Mouse (Mus musculus): Measurements from ENCODE around the gene D17H6S53E. TPM values are rescaled to one million over a fixed set of nuclear protein-coding genes. Genes with fewer than 3 reads are reported as not detected.
A peak's percentile ranks its signal among the peaks of the same experiment; 100 is the strongest.

D17H6S53E gene
- polyA plus RNA-seq, 1 experiment from 2014 or later, result 2.5 TPM

DNA sequence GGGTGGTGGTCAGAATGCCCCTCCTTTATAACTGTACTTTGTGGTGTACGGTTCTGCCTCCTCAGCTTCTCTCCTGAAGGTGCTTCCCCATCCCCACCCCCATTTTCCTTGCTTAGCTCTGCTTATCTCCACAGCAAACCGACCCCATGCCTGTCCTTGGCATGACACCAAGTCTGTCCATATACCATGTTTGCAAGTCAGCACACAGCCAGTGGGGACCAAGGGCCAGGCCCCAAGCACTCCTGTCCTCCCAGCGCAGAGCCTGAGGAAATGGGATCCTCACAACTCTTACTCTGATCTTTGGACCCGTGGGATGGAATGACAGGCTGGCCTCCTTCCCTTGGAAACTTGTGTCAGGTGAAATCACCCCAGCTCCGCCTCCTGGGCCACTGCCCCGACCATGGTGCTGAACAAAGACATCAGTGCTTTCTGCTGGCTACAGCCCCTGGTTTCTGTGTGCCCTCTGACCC lies 22.9 kb upstream of the D17H6S53E start:
- Histone ChIP-seq H3K4me2 (no peak overlapping the region), H3K9me3 (replicated peaks) (no peaks in the 10 kb centered on the region), H3K4me3 (replicated peaks) (no peak overlapping the region), H3K4me1 (replicated peaks) (peaks cover 57% of the 10 kb centered on the region), H3K27ac (replicated peaks) (peak overlapping the region; percentile 87), H3K27me3 (no peaks in the 10 kb centered on the region), H3K9ac (no peak overlapping the region; the same call in 1 of the 2 replicates), H3K36me3 (replicated peaks) (peaks cover 52% of the 10 kb centered on the region)
- ATAC-seq (ENCODE audit: insufficient read depth), result no peak; the same call in 1 of the 2 replicates
- WGBS (ENCODE audit: insufficient replicate concordance), result 51% methylated on average over 6 of the region's 6 CpGs

GRCm38 (mm10) chr17:35104079-35104478 lies 22.1 kb upstream of the D17H6S53E start:
- 54% methylated on average over 7 of the region's 7 CpGs for WGBS (ENCODE audit: insufficient replicate concordance)
- peak overlapping the region; percentile 31; the same call in 1 of the 2 replicates for H3K9ac ChIP-seq
- no peaks in the 10 kb centered on the region for H3K9me3 ChIP-seq (replicated peaks)
- peak overlapping the region; percentile 87 for H3K27ac ChIP-seq (replicated peaks)
- ATAC-seq (ENCODE audit: insufficient read depth), result no peak
- H3K36me3 ChIP-seq (replicated peaks), result peaks cover 43% of the 10 kb centered on the region
- H3K27me3 ChIP-seq, result no peaks in the 10 kb centered on the region
- peaks cover 57% of the 10 kb centered on the region for H3K4me1 ChIP-seq (replicated peaks)
- H3K4me2 ChIP-seq, result peak overlapping the region; percentile 49
- no peak overlapping the region for H3K4me3 ChIP-seq (replicated peaks)

GRCm38 (mm10) chr17:35104754-35105153 lies 21.4 kb upstream of the D17H6S53E start:
- 28% methylated on average over 6 of the region's 6 CpGs for WGBS (ENCODE audit: insufficient replicate concordance)
- Histone ChIP-seq H3K27ac (replicated peaks) (peak overlapping the region; percentile 87), H3K9me3 (replicated peaks) (no peaks in the 10 kb centered on the region), H3K9ac (peak overlapping the region; percentile 31), H3K36me3 (replicated peaks) (peaks cover 38% of the 10 kb centered on the region), H3K27me3 (no peaks in the 10 kb centered on the region), H3K4me1 (replicated peaks) (peaks cover 57% of the 10 kb centered on the region), H3K4me3 (replicated peaks) (0 out of 2 replicates have a peak overlapping the region, but pooled peaks have one; percentile 1), H3K4me2 (peak overlapping the region; percentile 49)
- peak; percentile 86 for ATAC-seq (ENCODE audit: insufficient read depth)

DNA sequence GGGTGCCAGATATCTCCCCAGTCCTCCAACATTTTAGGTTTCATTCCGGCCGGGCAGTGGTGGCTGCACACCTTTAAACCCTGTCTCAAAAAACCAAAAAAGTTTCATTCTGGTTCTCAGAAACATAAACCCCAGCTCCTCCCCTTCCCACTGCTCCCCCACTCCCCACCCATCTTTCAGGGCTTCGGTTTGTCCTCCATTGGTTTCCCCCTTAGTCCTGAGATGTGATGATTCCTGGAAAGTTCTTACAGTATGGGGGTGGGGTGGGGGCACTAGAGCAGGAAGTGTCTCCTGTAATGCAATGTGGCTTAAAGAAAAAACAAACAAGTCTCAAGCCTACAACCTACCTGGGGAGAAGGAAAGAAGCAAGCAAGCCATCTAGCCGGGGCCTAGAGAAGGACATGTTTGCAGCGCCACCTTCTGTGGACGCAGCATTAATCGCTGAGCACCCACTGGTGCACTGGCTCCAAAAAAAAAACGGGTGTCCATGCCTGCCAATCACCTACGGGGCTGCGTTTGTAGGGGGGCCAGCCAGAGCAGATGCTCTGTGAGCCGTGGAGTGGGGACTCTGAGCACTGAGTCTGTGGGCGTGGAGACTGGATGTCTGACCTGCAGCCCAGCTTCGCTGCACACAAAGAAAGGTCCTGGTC lies 20.3 kb upstream of the D17H6S53E start:
- no peaks in the 10 kb centered on the region for H3K9me3 ChIP-seq (replicated peaks)
- WGBS (ENCODE audit: insufficient replicate concordance), result 23% methylated on average over 13 of the region's 13 CpGs
- peak overlapping the region; percentile 9; the same call in 1 of the 2 replicates for H3K4me2 ChIP-seq
- ATAC-seq (ENCODE audit: insufficient read depth), result no peak
- peaks cover 26% of the 10 kb centered on the region for H3K36me3 ChIP-seq (replicated peaks)
- H3K27ac ChIP-seq (replicated peaks), result peak overlapping the region; percentile 87
- 0 out of 2 replicates have a peak, but pooled peaks cover 3% of the 10 kb centered on the region for H3K27me3 ChIP-seq
- H3K4me1 ChIP-seq (replicated peaks), result peaks cover 47% of the 10 kb centered on the region
- H3K9ac ChIP-seq, result peak overlapping the region; percentile 2; the same call in 1 of the 2 replicates
- no peak overlapping the region for H3K4me3 ChIP-seq (replicated peaks)

DNA sequence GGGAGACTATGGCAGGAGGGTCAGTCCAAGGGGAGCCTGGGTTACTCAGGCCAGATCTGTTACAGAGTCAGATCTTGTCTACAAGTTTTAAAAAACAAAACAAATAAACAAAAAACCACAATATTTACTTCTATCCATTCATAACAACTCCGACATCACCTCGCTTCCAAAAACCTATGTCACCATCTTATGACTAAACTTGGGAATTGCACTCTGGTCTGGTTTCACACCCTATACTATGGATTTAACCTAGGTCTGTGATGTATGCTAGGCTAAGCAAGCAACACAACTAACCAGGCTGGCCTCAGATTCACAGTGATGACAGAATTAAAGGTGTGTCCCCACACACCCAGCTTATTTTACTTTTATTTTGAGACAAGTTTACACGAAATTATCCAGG lies 19.7 kb upstream of the D17H6S53E start:
- H3K36me3 ChIP-seq (replicated peaks), result peaks cover 20% of the 10 kb centered on the region
- no peak for ATAC-seq (ENCODE audit: insufficient read depth)
- H3K27ac ChIP-seq (replicated peaks), result no peak overlapping the region
- 56% methylated on average over 3 of the region's 3 CpGs for WGBS (ENCODE audit: insufficient replicate concordance)
- no peak overlapping the region for H3K9ac ChIP-seq
- no peaks in the 10 kb centered on the region for H3K9me3 ChIP-seq (replicated peaks)
- H3K4me3 ChIP-seq (replicated peaks), result no peak overlapping the region
- 0 out of 2 replicates have a peak, but pooled peaks cover 4% of the 10 kb centered on the region for H3K27me3 ChIP-seq
- peaks cover 47% of the 10 kb centered on the region for H3K4me1 ChIP-seq (replicated peaks)
- no peak overlapping the region for H3K4me2 ChIP-seq

DNA sequence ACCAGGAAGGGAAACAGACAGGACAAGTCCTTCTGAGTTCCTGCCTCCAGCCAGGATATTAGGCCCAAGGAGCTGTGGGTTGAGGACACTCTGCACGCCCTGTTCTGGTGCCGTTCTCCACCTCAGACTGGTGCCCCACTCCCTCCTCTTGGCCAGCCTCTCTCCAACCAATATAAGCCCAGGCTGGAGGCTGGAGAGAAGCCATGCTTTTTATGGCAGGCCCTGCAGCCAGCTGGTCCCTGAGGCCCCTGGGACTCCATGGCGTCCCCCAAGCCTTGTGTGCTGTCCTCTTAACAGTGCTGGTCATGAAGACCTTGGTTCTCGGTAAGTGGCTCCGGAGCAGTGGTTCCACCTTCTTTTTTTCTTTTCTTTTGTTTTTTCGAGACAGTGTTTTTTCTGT lies 18.1 kb upstream of the D17H6S53E start, which contains the start of gene Ly6g5c:
TSS of gene Ly6g5c (plus strand) at position 183 of the 400 bp plus-strand sequence.
- no peak for ATAC-seq (ENCODE audit: insufficient read depth)
- WGBS (ENCODE audit: insufficient replicate concordance), result 77% methylated on average over 6 of the region's 6 CpGs
- H3K4me2 ChIP-seq, result no peak within 1 kb of the TSS

DNA sequence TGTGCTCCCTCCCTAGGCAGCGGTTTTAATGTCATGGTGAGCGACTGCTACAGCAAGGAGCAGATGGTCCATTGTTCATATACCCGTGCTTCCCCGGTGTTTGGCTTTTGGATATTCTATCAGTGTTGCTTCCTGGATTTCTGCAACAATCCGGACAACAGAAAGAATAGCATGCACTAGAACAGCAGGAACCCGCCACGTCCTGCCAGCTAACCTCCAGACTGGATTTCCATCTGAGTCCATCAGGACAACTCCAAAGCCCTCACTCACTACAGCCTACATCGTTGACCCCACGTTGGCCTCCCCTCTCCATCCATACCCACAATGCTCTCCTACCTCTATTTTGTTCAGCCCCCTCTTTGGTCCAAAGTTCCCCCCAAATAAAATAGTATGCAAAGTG lies 14.4 kb upstream of the D17H6S53E start:
- no peak overlapping the region for H3K4me2 ChIP-seq
- peaks cover 3% of the 10 kb centered on the region; the same call in 1 of the 2 replicates for H3K4me1 ChIP-seq (replicated peaks)
- no peaks in the 10 kb centered on the region for H3K9me3 ChIP-seq (replicated peaks)
- peaks cover 28% of the 10 kb centered on the region for H3K36me3 ChIP-seq (replicated peaks)
- 0 out of 2 replicates have a peak, but pooled peaks cover 4% of the 10 kb centered on the region for H3K27me3 ChIP-seq
- no peak overlapping the region for H3K4me3 ChIP-seq (replicated peaks)
- ATAC-seq (ENCODE audit: insufficient read depth), result no peak
- H3K9ac ChIP-seq, result no peak overlapping the region
- WGBS (ENCODE audit: insufficient replicate concordance), result 65% methylated on average over 9 of the region's 9 CpGs
- no peak overlapping the region for H3K27ac ChIP-seq (replicated peaks)

More for the DNA sequence above, 18.1 kb upstream of the D17H6S53E start, which contains the start of gene Ly6g5c:
- H3K4me3 ChIP-seq (replicated peaks), result no peak within 1 kb of the TSS
- 0 out of 2 replicates have a peak, but pooled peaks cover 4% of the 10 kb centered on the region for H3K27me3 ChIP-seq
- peaks cover 4% of the 10 kb centered on the region; the same call in 1 of the 2 replicates for H3K36me3 ChIP-seq (replicated peaks)
- H3K27ac ChIP-seq (replicated peaks), result no peak within 1 kb of the TSS
- H3K9me3 ChIP-seq (replicated peaks), result no peaks in the 10 kb centered on the region
- no peak within 1 kb of the TSS for H3K9ac ChIP-seq
- peaks cover 33% of the 10 kb centered on the region for H3K4me1 ChIP-seq (replicated peaks)

GRCm38 (mm10) chr17:35115046-35116019 lies 10.8 kb upstream of the D17H6S53E start, which contains the start of gene Ly6g5b:
Gene Ly6g5b, minus strand, starts transcription at chr17:35115428.
- WGBS (ENCODE audit: insufficient replicate concordance), result 70% methylated on average over 8 of the region's 8 CpGs
- Histone ChIP-seq H3K4me1 (replicated peaks) (peaks cover 11% of the 10 kb centered on the region), H3K27me3 (0 out of 2 replicates have a peak, but pooled peaks cover 4% of the 10 kb centered on the region), H3K4me2 (no peak within 1 kb of the TSS), H3K9ac (no peak within 1 kb of the TSS), H3K27ac (replicated peaks) (0 out of 2 replicates have a peak within 1 kb of the TSS, but pooled peaks have one; percentile 1), H3K9me3 (replicated peaks) (no peaks in the 10 kb centered on the region), H3K36me3 (replicated peaks) (peaks cover 59% of the 10 kb centered on the region), H3K4me3 (replicated peaks) (no peak within 1 kb of the TSS)
- ATAC-seq (ENCODE audit: insufficient read depth), result no peak

- Histone ChIP-seq H3K27ac (replicated peaks) (peak overlapping the region; percentile 74), H3K27me3 (no peaks in the 10 kb centered on the region), H3K4me1 (replicated peaks) (peaks cover 39% of the 10 kb centered on the region), H3K4me2 (peak overlapping the region; percentile 95), H3K4me3 (replicated peaks) (peak overlapping the region; percentile 88), H3K9me3 (replicated peaks) (no peaks in the 10 kb centered on the region), H3K9ac (peak overlapping the region; percentile 94), H3K36me3 (replicated peaks) (peaks cover 60% of the 10 kb centered on the region)
- peak; percentile 6; the same call in 1 of the 2 replicates for ATAC-seq (ENCODE audit: insufficient read depth)
- under 1% methylated on average over 33 of the region's 33 CpGs for WGBS (ENCODE audit: insufficient replicate concordance)
Measured at GRCm38 (mm10) chr17:35120745-35121142, 5.4 kb upstream of the D17H6S53E start.

DNA sequence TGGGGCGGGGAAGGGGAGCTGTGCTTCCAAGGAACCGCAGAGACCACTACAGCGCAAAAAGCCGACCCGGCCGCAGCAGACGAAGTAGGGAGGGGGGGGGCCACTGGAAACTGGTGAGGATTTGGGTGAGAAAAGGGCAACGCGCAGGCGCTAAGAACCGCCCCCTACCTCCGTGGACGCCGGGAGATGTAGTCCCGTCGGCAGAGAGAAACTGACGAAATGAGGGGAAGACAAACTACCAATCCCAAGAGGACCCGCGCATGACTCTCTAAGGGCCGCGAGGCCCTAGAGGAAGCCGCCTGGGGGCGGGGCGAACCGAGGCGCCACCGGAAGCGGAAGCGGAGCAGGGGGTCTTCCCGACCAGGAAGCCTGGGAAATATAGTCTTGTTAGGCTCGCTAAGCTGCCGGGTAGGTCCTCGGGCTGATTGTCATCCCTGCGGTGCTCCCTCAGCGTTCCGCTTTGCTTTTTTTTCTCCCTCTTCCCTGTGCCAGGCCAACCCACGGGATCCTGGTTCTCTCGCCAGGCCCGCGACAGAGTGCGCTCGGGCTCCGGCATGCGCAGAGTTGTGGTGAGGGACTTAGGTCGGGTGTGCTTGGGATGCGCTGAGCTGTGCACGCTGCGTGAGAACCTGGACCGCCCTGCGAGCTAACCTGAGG lies 4.9 kb upstream of the D17H6S53E start, which contains the start of gene Gpank1:
TSS of gene Gpank1 (plus strand) at position 313 of the 657 bp plus-strand sequence.
- H3K27ac ChIP-seq (replicated peaks), result peak within 1 kb of the TSS; percentile 92
- no peaks in the 10 kb centered on the region for H3K9me3 ChIP-seq (replicated peaks)
- H3K4me3 ChIP-seq (replicated peaks), result peak within 1 kb of the TSS; percentile 88
- H3K36me3 ChIP-seq (replicated peaks), result peaks cover 55% of the 10 kb centered on the region
- peaks cover 44% of the 10 kb centered on the region for H3K4me1 ChIP-seq (replicated peaks)
- peak within 1 kb of the TSS; percentile 95 for H3K4me2 ChIP-seq
- ATAC-seq (ENCODE audit: insufficient read depth), result peak; percentile 93
- H3K27me3 ChIP-seq, result no peaks in the 10 kb centered on the region
- H3K9ac ChIP-seq, result peak within 1 kb of the TSS; percentile 94
- WGBS (ENCODE audit: insufficient replicate concordance), result under 1% methylated on average over 50 of the region's 50 CpGs

Measured in liver, embryonic 15.5 days (tissue).